Mouse (Mus musculus): ENCODE results near the gene Sec11a.

GRCm38 (mm10) chr7:80911053-80911452 is 36.5 kb downstream of the Sec11a start:
- TF ChIP-seq CTCF (conservative IDR thresholded peaks at IDR 0.05; ENCODE audit: low read length) (no peak), POU5F1 (IDR thresholded peaks at IDR 0.05; ENCODE audit: borderline replicate concordance, low read length) (no peak)

All from E14TG2a.4 (cell line).